Mouse (Mus musculus) intestine, embryonic 14.5 days (tissue): ENCODE measurements around the gene Efcab7. TPM values are rescaled to one million over a fixed set of nuclear protein-coding genes. Genes with fewer than 3 reads are reported as not detected.
A peak's percentile ranks its signal among the peaks of the same experiment; 100 is the strongest.

Experiments used
- ATAC-seq: fragments of 200-750 bp; cut with Nextera tagmentation; replicated peaks from 2 replicates; pipeline ENCODE4 v1.8.0; 2017; ENCODE audit warnings: low read depth, moderate number of reproducible peaks, moderate TSS enrichment, moderate library complexity; ENCODE audit not compliant: low FRiP score, low TSS enrichment
- DNase-seq: peaks from one replicate; pipeline ENCODE4 v3.0.0-alpha.2; 2018; ENCODE audit warnings: low spot score
- H3K27ac ChIP-seq: fragments of 300-500 bp; sonication (generic); 2 replicates; pipeline ENCODE4 v1.5.1; 2014; ENCODE audit warnings: low read depth, mild to moderate bottlenecking, control low read depth
- H3K27me3 ChIP-seq: fragments of 300-500 bp; sonication (generic); replicated peaks from 2 replicates; pipeline ENCODE4 v1.6.1; 2014; ENCODE audit warnings: low read length, control low read depth; ENCODE audit not compliant: control insufficient read depth, insufficient read depth
- H3K36me3 ChIP-seq: fragments of 300-500 bp; sonication (generic); 2 replicates; pipeline ENCODE4 v1.6.1; 2014; ENCODE audit warnings: low read length, control low read depth; ENCODE audit not compliant: control insufficient read depth, insufficient read depth
- H3K4me1 ChIP-seq: fragments of 300-500 bp; sonication (generic); replicated peaks from 2 replicates; pipeline ENCODE4 v1.6.1; 2014; ENCODE audit warnings: low read length, control low read depth, mixed read lengths; ENCODE audit not compliant: control insufficient read depth, insufficient read depth
- H3K4me2 ChIP-seq: fragments of 300-500 bp; sonication (generic); 2 replicates; pipeline ENCODE4 v1.6.1; 2014; ENCODE audit warnings: low read length
- H3K4me3 ChIP-seq: fragments of 300-500 bp; sonication (generic); 2 replicates; pipeline ENCODE4 v1.5.1; 2014; ENCODE audit warnings: low read depth, low read length, control low read depth, mixed read lengths
- H3K9ac ChIP-seq: fragments of 300-500 bp; sonication (generic); 2 replicates; pipeline ENCODE4 v1.6.1; 2014; ENCODE audit warnings: mild to moderate bottlenecking, low read length
- H3K9me3 ChIP-seq: fragments of 300-500 bp; sonication (generic); 2 replicates; pipeline ENCODE4 v1.6.1; 2016; ENCODE audit warnings: low read length, control low read depth; ENCODE audit not compliant: control insufficient read depth
- WGBS: fragments of 180-500 bp; shearing (Covaris S2); extraction: QIAGEN DNeasy Blood & Tissue Kit; methylation state at CpG from one replicate; pipeline ENCODE4 v1.1.7; 2014; 5-methylcytosine and 5-hydroxymethylcytosine counted together
- polyA plus RNA-seq: library from polyadenylated mRNA; unstranded; fragments of >200 nt; fragmentation: Nextera tagmentation; extraction: Ambion mirVana; gene quantifications from 2 replicates; pipeline ENCODE4 v1.2.1, GENCODE M21; 2014

The Efcab7 gene
- polyA plus RNA-seq, 1 experiment from 2014 or later = 19.2 TPM

GRCm38 (mm10) chr4:99926380-99926779 lies 97.4 kb downstream of the Efcab7 start:
- H3K9me3 ChIP-seq = no peaks in the 10 kb centered on the region

GRCm38 (mm10) chr4:99928521-99928920 lies 99.5 kb downstream of the Efcab7 start:
- no peaks in the 10 kb centered on the region for H3K27me3 ChIP-seq
- WGBS = 65% methylated on average over 6 of the region's 6 CpGs
- H3K4me2 ChIP-seq = no peak overlapping the region
- H3K36me3 ChIP-seq = no peaks in the 10 kb centered on the region
- H3K4me3 ChIP-seq = no peak overlapping the region
- H3K9ac ChIP-seq = no peak overlapping the region
- H3K9me3 ChIP-seq = no peaks in the 10 kb centered on the region
- DNase-seq = no peak
- ATAC-seq = no peak
- no peak overlapping the region for H3K27ac ChIP-seq
- H3K4me1 ChIP-seq = no peaks in the 10 kb centered on the region; the same call in 1 of the 2 replicates

More at GRCm38 (mm10) chr4:99926380-99926779, 97.4 kb downstream of the Efcab7 start:
- no peak overlapping the region for H3K4me2 ChIP-seq
- no peaks in the 10 kb centered on the region for H3K36me3 ChIP-seq
- H3K4me3 ChIP-seq = no peak overlapping the region
- ATAC-seq = no peak
- no peak for DNase-seq
- no peak overlapping the region for H3K9ac ChIP-seq
- H3K4me1 ChIP-seq = no peaks in the 10 kb centered on the region; the same call in 1 of the 2 replicates
- no peak overlapping the region for H3K27ac ChIP-seq
- H3K27me3 ChIP-seq = no peaks in the 10 kb centered on the region
- 90% methylated on average over 4 of the region's 4 CpGs for WGBS

GRCm38 (mm10) chr4:99929149-99929612 lies 100.2 kb downstream of the Efcab7 start, which contains the start of gene Pgm1:
TSS of gene Pgm1 (plus strand) at chr4:99929414.
- H3K4me1 ChIP-seq = no peaks in the 10 kb centered on the region; the same call in 1 of the 2 replicates
- no peaks in the 10 kb centered on the region for H3K36me3 ChIP-seq
- H3K27me3 ChIP-seq = no peaks in the 10 kb centered on the region
- H3K9ac ChIP-seq = peak within 1 kb of the TSS; percentile 74
- DNase-seq (no peak), ATAC-seq (peak; percentile 85)
- peak within 1 kb of the TSS; percentile 94 for H3K27ac ChIP-seq
- no peaks in the 10 kb centered on the region for H3K9me3 ChIP-seq
- 3% methylated on average over 23 of the region's 23 CpGs for WGBS
- peak within 1 kb of the TSS; percentile 68 for H3K4me3 ChIP-seq
- H3K4me2 ChIP-seq = peak within 1 kb of the TSS; percentile 89

GRCm38 (mm10) chr4:99929613-99930517 lies 100.9 kb downstream of the Efcab7 start, which contains the start of gene Itgb3bp:
TSS of gene Itgb3bp (minus strand) at chr4:99929813.
- Histone ChIP-seq H3K36me3 (no peaks in the 10 kb centered on the region), H3K27ac (peak within 1 kb of the TSS; percentile 94), H3K9ac (peak within 1 kb of the TSS; percentile 74), H3K4me3 (peak within 1 kb of the TSS; percentile 68), H3K4me2 (peak within 1 kb of the TSS; percentile 89), H3K9me3 (no peaks in the 10 kb centered on the region), H3K4me1 (no peaks in the 10 kb centered on the region; the same call in 1 of the 2 replicates), H3K27me3 (no peaks in the 10 kb centered on the region)
- ATAC-seq (peak; percentile 95), DNase-seq (peak; percentile 90)
- WGBS = under 1% methylated on average over 57 of the region's 57 CpGs

GRCm38 (mm10) chr4:99930518-99931239 lies 101.7 kb downstream of the Efcab7 start:
- no peak overlapping the region for H3K27ac ChIP-seq
- no peak overlapping the region for H3K9ac ChIP-seq
- no peaks in the 10 kb centered on the region; the same call in 1 of the 2 replicates for H3K4me1 ChIP-seq
- ATAC-seq = no peak
- no peaks in the 10 kb centered on the region for H3K36me3 ChIP-seq
- peak overlapping the region; percentile 68 for H3K4me3 ChIP-seq
- DNase-seq = no peak
- 47% methylated on average over 10 of the region's 10 CpGs for WGBS
- peak overlapping the region; percentile 89 for H3K4me2 ChIP-seq
- no peaks in the 10 kb centered on the region for H3K9me3 ChIP-seq
- no peaks in the 10 kb centered on the region for H3K27me3 ChIP-seq

- peak overlapping the region; percentile 89 for H3K4me2 ChIP-seq
- H3K36me3 ChIP-seq = no peaks in the 10 kb centered on the region
- no peaks in the 10 kb centered on the region; the same call in 1 of the 2 replicates for H3K4me1 ChIP-seq
- H3K4me3 ChIP-seq = 0 out of 2 replicates have a peak overlapping the region, but pooled peaks have one; percentile 68
- H3K27ac ChIP-seq = no peak overlapping the region
- H3K27me3 ChIP-seq = no peaks in the 10 kb centered on the region
- no peak overlapping the region for H3K9ac ChIP-seq
- WGBS = 71% methylated on average over 11 of the region's 11 CpGs
- no peaks in the 10 kb centered on the region for H3K9me3 ChIP-seq
- no peak for DNase-seq
- no peak for ATAC-seq
Measured at GRCm38 (mm10) chr4:99931240-99931580, 102.2 kb downstream of the Efcab7 start.

- H3K4me2 ChIP-seq = no peak overlapping the region
- no peak for ATAC-seq
Measured at GRCm38 (mm10) chr4:99931807-99932206, 102.8 kb downstream of the Efcab7 start.

GRCm38 (mm10) chr4:99934859-99935258 lies 105.9 kb downstream of the Efcab7 start:
- 90% methylated on average over 7 of the region's 7 CpGs for WGBS
- Histone ChIP-seq H3K9ac (no peak overlapping the region), H3K4me3 (no peak overlapping the region), H3K9me3 (no peaks in the 10 kb centered on the region), H3K4me1 (peaks cover 4% of the 10 kb centered on the region; the same call in 1 of the 2 replicates), H3K4me2 (no peak overlapping the region), H3K36me3 (no peaks in the 10 kb centered on the region), H3K27ac (no peak overlapping the region), H3K27me3 (no peaks in the 10 kb centered on the region)
- DNase-seq (no peak), ATAC-seq (no peak)

More at GRCm38 (mm10) chr4:99931807-99932206, 102.8 kb downstream of the Efcab7 start:
- Histone ChIP-seq H3K36me3 (no peaks in the 10 kb centered on the region), H3K4me3 (no peak overlapping the region), H3K9me3 (no peaks in the 10 kb centered on the region), H3K9ac (no peak overlapping the region), H3K27me3 (no peaks in the 10 kb centered on the region), H3K27ac (no peak overlapping the region), H3K4me1 (no peaks in the 10 kb centered on the region; the same call in 1 of the 2 replicates)
- WGBS = 87% methylated on average over 4 of the region's 4 CpGs
- DNase-seq = no peak
